Mouse (Mus musculus) G1E (cell line): ENCODE results near the gene Tiam2. TPM values are rescaled to one million over a fixed set of nuclear protein-coding genes. Genes with fewer than 3 reads are reported as not detected.

Experiments
- ATAC-seq: 2 replicates; pipeline ENCODE4 v1.8.0; 2016; ENCODE audit warnings: mild to moderate bottlenecking; ENCODE audit not compliant: insufficient number of reproducible peaks, poor library complexity, low FRiP score, severe bottlenecking; ENCODE audit errors: extremely low read depth
- DNase-seq: peaks from one replicate; pipeline ENCODE4 v3.0.0; 2012; ENCODE audit warnings: low spot score
- H3K27me3 ChIP-seq: 2 replicates; pipeline ENCODE4 v1.6.1; 2012; ENCODE audit warnings: mild to moderate bottlenecking, low read length, inconsistent platforms; ENCODE audit not compliant: insufficient read depth
- H3K36me3 ChIP-seq: replicated peaks from 2 replicates; pipeline ENCODE3; 2012; ENCODE audit warnings: mild to moderate bottlenecking, inconsistent platforms
- H3K4me1 ChIP-seq: 2 replicates; pipeline ENCODE4 v1.6.1; 2012; ENCODE audit warnings: low read depth, low read length, inconsistent platforms, mixed read lengths; ENCODE audit not compliant: insufficient read depth
- H3K4me3 ChIP-seq: 2 replicates; pipeline ENCODE4 v1.5.1; 2012; ENCODE audit warnings: low read depth, mild to moderate bottlenecking, inconsistent platforms, low read length, moderate library complexity, mixed read lengths
- H3K9me3 ChIP-seq: replicated peaks from 2 replicates; pipeline ENCODE4 v1.6.1; 2012; ENCODE audit warnings: inconsistent platforms
- CTCF ChIP-seq: IDR thresholded peaks from 2 replicates; pipeline ENCODE4 v1.5.1; 2012; ENCODE audit warnings: low read depth, low read length, inconsistent platforms, mixed read lengths
- GATA1 ChIP-seq: IDR thresholded peaks from 2 replicates; pipeline ENCODE4 v1.6.1; 2012; ENCODE audit warnings: borderline replicate concordance, low read length, inconsistent platforms, mixed read lengths
- GATA2 ChIP-seq: IDR thresholded peaks from 2 replicates; pipeline ENCODE4 v1.6.1; 2012; ENCODE audit warnings: low read depth, low read length, inconsistent platforms, borderline replicate concordance
- POLR2AphosphoS5 ChIP-seq: IDR thresholded peaks from 2 replicates; pipeline ENCODE4 v1.6.1; 2012; ENCODE audit warnings: low read depth, low read length, inconsistent platforms; ENCODE audit not compliant: insufficient replicate concordance
- TAL1 ChIP-seq: conservative IDR thresholded peaks from 2 replicates; pipeline ENCODE4 v1.6.1; 2012; ENCODE audit warnings: low read depth, low read length, inconsistent platforms, mixed read lengths
- polyA plus RNA-seq: library from polyadenylated mRNA; stranded (reverse); fragments of >175 nt; gene quantifications from 2 replicates; pipeline ENCODE4 v1.2.3, GENCODE M21; 2012
- total RNA-seq, 2 experiments: library from RNA; stranded (forward) in 1 of 2; stranded (reverse) in 1 of 2; fragments of 200-1000 nt in 1 of 2; fragments of >200 nt in 1 of 2; fragmentation: Nextera tagmentation in 1 of 2; gene quantifications; 2 replicates each; pipeline ENCODE4 v1.2.3; 2014 to 2017

Tiam2 gene
- total and polyA plus RNA-seq, 3 experiments = 0.49 TPM; not detected in 2

DNA sequence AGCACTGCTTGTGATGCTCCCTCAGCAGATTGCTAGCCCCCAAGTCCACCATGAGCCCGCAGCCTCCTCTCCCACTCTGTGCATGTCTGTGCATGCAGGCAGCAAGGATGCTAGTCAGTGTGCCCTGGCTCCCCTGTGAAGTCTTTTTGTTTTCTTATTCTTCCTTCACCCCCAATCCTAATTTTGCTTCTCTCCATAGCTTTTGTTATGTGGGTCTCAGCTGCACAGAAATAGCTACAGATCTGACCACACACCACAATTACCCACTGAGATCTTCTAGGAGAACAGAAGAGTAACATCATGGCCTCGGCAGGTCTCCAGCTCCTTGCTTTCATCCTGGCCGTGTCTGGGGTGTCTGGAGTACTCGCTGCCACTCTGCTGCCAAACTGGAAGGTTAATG, 205.9 kb downstream of the Tiam2 start, which contains the start of gene Cldn20:
Cldn20 (plus strand) TSS at position 301 of the 400 bp plus-strand sequence.
- DNase-seq = no peak
- H3K4me1 ChIP-seq = no peaks in the 10 kb centered on the region
- peaks cover 49% of the 10 kb centered on the region for H3K36me3 ChIP-seq
- H3K9me3 ChIP-seq = no peaks in the 10 kb centered on the region
- H3K4me3 ChIP-seq = no peak within 1 kb of the TSS
- TF ChIP-seq GATA2 = no peak
- no peaks in the 10 kb centered on the region for H3K27me3 ChIP-seq
- no peak for ATAC-seq

DNA sequence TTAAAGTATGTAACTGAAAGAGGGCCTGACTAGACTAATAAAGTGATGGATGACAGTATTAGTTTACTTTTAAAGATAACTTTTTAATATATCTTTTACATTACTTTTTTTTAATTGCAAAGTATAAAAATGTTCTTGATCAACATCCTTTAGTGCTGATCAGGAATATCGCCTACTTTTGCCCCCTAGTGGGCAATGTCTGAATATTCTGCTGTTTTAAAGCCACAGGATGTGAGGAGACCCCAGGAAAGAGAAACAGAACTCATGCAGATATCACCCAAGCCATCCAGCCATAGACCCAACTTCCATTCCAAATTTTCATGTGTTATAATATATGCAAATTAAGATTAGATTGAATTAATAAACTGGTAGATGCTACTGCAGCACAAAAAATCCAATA, 207.1 kb downstream of the Tiam2 start:
- DNase-seq = peak; percentile 14

DNA sequence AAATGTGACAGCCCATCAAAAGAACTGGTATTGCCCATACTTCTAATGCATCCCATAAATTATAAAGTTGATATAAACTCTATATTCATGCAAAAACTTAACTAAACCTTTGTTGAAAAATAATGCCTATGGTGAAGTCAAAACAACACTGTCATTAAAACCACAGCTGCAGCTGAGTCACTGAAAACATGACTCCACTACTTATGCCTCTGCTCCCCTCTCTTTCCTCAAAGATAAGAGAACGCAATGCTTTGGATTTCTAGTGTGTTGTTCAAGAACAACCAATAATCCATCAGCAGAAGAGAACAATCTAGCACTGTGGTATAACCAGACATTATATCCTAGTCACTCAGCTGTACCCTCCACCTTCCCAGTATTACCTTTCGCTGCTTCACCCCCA, 213.9 kb downstream of the Tiam2 start:
- H3K4me3 ChIP-seq = no peak overlapping the region
- ATAC-seq = no peak

More for the DNA sequence above, 207.1 kb downstream of the Tiam2 start:
- Histone ChIP-seq H3K4me3 (no peak overlapping the region), H3K36me3 (peaks cover 52% of the 10 kb centered on the region), H3K4me1 (no peaks in the 10 kb centered on the region), H3K9me3 (no peaks in the 10 kb centered on the region), H3K27me3 (no peaks in the 10 kb centered on the region)
- ATAC-seq = no peak
- no peak for TF ChIP-seq POLR2AphosphoS5

DNA sequence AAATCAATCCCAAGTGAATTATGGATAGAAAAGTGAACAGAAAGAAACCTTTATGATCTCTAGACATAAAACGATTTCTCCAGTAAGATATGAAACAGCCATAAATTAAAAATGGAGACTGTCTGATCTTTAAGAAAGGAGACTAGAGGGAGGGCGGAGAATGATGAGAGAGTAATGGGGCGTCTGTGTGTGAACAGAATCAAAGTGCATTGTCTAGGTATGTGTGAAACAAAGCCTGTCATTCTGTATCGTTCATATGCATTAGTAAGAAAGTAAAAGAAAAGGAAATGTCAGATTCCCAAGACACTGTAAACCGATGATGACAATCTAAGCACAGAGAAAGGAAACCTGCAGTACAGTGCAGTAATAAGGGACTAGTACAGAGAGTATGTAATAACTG, 214.7 kb downstream of the Tiam2 start:
- Histone ChIP-seq H3K4me1 (no peaks in the 10 kb centered on the region), H3K27me3 (no peaks in the 10 kb centered on the region), H3K9me3 (no peaks in the 10 kb centered on the region), H3K36me3 (peaks cover 56% of the 10 kb centered on the region), H3K4me3 (no peak overlapping the region)
- DNase-seq (no peak), ATAC-seq (no peak)
- no peak for TF ChIP-seq POLR2AphosphoS5
- no peak for TF ChIP-seq GATA2
- no peak for TF ChIP-seq CTCF
- TF ChIP-seq GATA1 = no peak
- no peak for TF ChIP-seq TAL1

More for the DNA sequence above, 213.9 kb downstream of the Tiam2 start:
- no peak for DNase-seq
- no peak for TF ChIP-seq CTCF
- TF ChIP-seq GATA1 = no peak
- no peak for TF ChIP-seq POLR2AphosphoS5
- TF ChIP-seq TAL1 = no peak
- no peak for TF ChIP-seq GATA2
- Histone ChIP-seq H3K9me3 (no peaks in the 10 kb centered on the region), H3K36me3 (peaks cover 55% of the 10 kb centered on the region), H3K27me3 (no peaks in the 10 kb centered on the region), H3K4me1 (no peaks in the 10 kb centered on the region)

DNA sequence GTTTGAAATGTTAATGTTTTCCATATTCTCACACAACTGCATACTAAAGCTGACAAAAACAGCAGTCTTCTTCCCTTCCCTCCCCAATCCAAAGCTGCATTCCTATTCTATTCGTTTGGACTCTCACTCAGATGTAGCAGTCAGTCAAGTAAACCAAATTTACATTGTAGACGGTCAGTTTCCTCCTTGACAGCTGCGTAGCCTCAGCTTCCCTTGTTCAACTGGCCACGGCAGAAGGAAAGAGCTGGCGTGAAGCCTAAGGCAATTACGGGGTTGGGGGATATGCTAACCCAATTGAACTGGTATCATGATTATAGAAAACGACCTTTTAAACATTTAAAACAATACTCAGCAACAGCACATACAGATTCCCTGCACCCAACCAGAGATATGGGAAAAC, 221.4 kb downstream of the Tiam2 start:
- H3K27me3 ChIP-seq = no peaks in the 10 kb centered on the region
- no peaks in the 10 kb centered on the region for H3K9me3 ChIP-seq
- peaks cover 56% of the 10 kb centered on the region for H3K36me3 ChIP-seq
- no peak for DNase-seq
- no peaks in the 10 kb centered on the region for H3K4me1 ChIP-seq
- H3K4me3 ChIP-seq = no peak overlapping the region
- ATAC-seq = no peak
- no peak for TF ChIP-seq GATA1
- no peak for TF ChIP-seq CTCF
- TF ChIP-seq TAL1 = no peak
- no peak for TF ChIP-seq POLR2AphosphoS5
- TF ChIP-seq GATA2 = no peak

DNA sequence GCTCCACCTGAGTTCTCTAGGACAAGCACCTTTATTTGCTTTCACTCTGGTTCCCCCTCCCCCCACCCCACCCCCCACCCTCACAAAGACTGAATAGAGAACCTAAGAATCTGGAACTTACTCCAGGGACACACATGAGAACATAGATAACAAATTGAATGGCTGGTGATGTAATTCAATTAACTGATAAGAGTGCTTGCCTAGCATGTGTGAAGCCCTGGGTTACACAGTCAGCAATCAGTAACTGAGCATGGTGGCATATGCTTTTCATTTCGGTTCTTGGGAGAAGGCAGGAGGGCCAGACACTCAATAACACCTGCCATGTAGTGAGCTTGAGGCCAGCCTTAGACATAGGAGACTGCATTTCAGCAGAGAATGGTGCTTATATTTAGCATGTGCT, 229.9 kb downstream of the Tiam2 start:
- Histone ChIP-seq H3K4me1 (peaks cover 22% of the 10 kb centered on the region), H3K27me3 (no peaks in the 10 kb centered on the region), H3K9me3 (no peaks in the 10 kb centered on the region), H3K36me3 (peaks cover 29% of the 10 kb centered on the region), H3K4me3 (no peak overlapping the region; the same call in 1 of the 2 replicates)
- TF ChIP-seq CTCF (no peak), GATA2 (no peak), TAL1 (no peak), POLR2AphosphoS5 (no peak), GATA1 (no peak)
- ATAC-seq (no peak), DNase-seq (no peak)
